Mouse (Mus musculus) testis, postnatal 14 days (tissue): ENCODE results near the gene Srgap2.
"Not testable (repeated sequence)": the region's sequence is repeated elsewhere in the genome, so short reads cannot be mapped to it uniquely, and the experiment has no call there.

Experiments
- DNase-seq: peaks from one replicate; pipeline ENCODE4 v3.0.0; 2021; ENCODE audit warnings: low spot score

Srgap2 gene

GRCm38 (mm10) chr1:131345422-131346419, 181.4 kb downstream of the Srgap2 start:
- DNase-seq, result no peak

DNA sequence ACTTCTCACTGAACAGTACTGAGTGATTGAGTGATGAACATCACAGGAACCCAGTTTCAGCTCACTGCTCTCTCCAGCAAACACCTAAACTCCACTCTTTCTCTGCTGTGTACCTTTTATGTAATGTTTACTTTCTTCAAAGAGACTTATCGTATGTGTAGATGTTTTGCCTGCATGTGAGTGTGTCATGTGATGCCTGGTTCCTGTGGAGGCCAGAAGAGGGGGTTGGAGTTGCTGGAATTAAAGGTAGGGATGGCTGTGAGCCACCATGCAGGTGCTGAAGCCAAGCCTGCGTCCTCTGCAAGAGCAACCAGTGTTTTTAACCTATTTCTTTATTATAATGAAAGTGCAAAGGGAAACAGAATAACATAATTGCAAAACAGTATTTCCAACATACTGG, 182.5 kb downstream of the Srgap2 start:
- no peak for DNase-seq

DNA sequence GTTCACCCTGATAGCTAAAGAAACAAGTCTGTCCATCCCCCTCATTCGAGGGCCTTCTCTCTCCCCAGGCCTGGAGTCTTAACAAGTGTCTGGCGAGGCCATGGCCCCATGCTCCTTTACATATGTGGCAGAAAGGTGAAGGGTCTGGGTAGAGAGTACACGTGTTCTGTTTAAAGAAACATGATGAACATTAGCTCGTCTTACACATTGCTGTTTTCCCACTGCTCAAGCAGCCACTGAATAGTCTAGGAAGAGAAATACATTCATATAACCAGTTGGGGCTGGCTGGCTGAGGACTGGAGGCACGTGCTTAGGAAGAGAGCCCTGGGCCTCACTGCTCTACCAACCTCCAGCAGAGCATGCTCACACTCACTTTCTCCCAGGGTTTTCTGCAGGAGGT, 191.1 kb downstream of the Srgap2 start:
- no peak for DNase-seq

DNA sequence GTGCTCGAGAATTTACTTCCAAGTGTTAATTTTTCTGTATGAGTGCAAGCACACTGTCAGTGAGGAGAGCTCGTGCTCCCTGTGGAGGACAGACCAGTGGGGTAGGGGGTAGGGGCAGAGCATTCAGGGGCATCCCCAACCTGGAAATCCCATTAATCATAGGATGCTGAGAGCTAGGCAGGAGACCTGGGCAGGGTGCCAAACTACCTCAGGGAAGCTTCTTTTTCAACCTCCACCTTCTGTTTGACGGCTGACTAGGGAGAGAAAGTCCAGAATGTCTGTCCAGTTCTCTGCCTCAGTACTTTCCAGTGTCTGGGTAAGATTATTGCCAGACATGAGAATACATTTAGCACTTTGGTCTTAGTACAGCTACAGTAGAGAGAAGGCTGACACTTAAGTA, 191.5 kb downstream of the Srgap2 start:
- DNase-seq, result no peak

DNA sequence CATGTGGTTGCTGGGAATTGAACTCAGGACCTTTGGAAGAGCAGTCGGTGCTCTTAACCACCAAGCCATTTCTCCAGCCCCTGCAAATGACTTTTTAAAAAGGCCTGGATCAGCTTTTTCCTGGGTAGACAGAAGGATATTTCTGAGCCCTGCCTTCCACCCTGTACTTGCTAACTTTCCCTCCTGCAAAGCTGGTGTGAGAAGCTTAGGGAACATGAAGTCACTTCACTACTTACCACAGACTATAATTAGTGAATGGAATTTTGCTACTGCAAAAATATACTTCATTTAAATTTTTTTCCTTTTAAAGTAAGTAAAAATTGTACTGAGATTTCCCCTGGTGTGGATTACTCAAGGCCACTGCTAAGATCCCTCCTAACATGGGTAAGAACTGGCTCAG, 196.0 kb downstream of the Srgap2 start:
- no peak for DNase-seq

DNA sequence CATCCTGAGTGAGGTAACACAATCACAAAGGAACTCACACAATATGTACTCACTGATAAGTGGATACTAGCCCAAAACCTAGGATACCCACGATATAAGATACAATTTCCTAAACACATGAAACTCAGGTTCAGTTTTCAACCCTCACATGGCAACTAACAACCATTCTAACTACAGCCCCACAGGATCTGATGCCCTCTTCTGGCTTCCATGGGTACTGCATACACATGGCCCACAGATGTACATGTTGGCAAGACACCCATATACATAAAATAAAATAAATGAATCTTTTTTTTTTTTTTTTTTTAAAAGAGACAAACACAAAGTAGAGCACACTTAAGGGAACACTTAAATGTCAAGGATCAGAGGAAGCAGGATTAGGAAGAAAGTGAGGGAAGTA, 198.1 kb downstream of the Srgap2 start:
- DNase-seq, result not testable (repeated sequence)

DNA sequence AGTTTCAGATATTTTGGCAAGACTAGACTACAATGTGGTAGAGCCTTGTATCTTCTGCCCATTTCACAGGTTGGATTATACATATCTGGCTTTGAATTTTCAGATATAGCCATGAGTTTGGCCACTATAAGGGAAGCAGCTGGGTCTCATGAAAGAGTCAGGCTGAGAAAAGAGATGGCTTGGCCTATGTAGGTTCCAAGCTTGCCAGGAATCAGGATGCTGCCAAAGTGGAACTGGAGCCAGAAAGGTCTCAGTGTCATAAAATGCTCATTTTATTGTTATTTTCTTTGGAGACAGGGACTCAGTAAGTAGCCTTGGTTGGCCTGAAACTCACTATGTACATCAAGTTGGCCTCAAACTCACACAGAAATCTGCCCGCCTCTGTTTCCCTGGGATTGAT, 200.0 kb downstream of the Srgap2 start:
- DNase-seq, result no peak

GRCm38 (mm10) chr1:131324816-131325463, 202.2 kb downstream of the Srgap2 start:
- DNase-seq, result no peak

- no peak for DNase-seq
These were observed 207.4 kb downstream of the Srgap2 start for GRCm38 (mm10) chr1:131319598-131320330.

GRCm38 (mm10) chr1:131318397-131318796, 208.8 kb downstream of the Srgap2 start:
- no peak for DNase-seq

DNA sequence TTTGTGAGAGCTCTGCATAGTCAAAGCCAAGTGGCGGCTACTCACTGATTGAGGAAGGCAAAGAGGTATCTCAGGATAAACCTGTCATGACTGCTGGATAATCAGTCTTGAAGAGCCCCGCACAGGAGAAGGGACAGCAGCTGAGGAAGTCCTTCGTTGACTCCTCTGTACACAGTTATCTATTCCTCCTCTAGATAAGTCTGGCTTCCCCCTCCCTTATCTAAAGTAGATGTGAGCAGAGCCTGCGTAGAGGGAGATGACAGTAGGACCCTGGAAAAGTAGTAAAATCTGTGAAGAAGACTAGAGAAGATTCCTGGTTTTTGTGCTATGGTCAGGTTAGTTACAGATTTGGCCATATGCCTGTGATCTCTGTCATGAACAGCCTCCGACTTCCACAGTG, 209.5 kb downstream of the Srgap2 start:
- no peak for DNase-seq

GRCm38 (mm10) chr1:131311284-131311683, 215.9 kb downstream of the Srgap2 start:
- no peak for DNase-seq

DNA sequence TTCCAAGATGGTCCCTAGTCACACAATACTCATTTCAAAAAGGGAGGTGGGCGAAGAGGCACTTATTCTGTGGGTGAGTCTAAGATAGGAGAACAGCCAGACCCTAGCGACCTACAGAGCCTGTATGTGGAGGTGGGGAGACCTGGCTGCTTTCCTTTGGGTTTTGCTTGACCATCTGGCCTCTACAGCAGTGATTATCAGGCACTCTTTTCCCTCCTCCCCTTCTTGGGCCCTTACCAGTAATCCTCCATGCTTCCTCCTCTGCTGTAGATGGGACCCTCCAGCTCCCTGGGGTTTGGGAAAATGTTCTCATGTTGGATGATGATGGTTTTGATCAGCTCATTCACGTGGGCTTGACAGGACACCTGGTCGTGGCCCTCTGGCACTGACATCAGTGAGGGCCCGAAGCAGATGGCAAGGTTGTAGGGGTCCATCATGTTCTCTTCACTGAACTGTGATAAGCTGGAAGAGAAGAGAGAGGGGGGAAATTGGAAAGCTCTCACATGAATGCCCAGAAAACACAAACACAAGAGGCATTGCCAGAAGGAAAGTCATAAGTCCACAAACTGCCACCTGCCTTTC, 216.8 kb downstream of the Srgap2 start:
- no peak for DNase-seq

- DNase-seq, result no peak
These were observed 226.4 kb downstream of the Srgap2 start for GRCm38 (mm10) chr1:131300750-131301149.

GRCm38 (mm10) chr1:131299788-131300187, 227.4 kb downstream of the Srgap2 start:
- DNase-seq, result no peak

DNA sequence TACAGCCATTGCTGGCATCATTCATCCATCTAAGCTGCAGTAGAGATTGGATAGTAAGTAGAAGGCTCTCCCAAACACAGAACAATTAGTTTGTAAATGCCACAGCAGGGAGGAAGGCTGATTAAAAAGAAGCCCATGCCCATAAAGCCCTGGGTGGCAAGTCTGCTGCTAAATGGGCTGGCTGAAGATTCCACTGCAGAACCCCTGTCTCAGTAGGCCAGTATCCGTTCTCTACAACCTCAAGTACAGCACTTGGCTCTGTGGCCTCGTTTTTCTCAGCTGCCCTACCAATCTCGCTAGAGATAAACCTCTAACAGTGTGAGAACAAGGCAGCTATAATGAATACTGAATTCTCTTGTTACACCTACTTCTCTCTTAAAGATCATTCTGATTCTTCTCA, 227.9 kb downstream of the Srgap2 start:
- no peak for DNase-seq

DNA sequence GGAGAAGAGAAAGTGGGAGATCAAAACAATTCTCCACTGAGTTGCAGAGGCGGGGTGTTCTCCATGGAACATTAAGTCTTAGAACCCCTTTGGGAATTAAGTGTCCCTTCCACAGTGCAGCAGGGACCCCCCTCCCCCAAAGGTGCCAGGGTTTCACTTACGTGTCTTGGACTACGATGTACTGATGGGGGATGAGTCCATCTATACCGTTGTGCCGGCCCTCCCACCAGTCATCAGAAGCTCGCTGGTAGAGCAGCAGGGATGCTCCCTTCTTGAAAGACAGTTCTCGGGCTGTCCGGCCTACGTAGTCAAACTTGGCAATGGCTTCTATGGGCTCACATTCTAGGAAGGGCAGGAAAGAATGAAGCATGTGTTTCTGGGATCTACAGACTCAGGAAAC, 229.0 kb downstream of the Srgap2 start:
- no peak for DNase-seq

- DNase-seq, result no peak
These were observed 230.4 kb downstream of the Srgap2 start for GRCm38 (mm10) chr1:131296726-131297125.

- no peak for DNase-seq
These were observed 232.0 kb downstream of the Srgap2 start for GRCm38 (mm10) chr1:131295200-131295599.

DNA sequence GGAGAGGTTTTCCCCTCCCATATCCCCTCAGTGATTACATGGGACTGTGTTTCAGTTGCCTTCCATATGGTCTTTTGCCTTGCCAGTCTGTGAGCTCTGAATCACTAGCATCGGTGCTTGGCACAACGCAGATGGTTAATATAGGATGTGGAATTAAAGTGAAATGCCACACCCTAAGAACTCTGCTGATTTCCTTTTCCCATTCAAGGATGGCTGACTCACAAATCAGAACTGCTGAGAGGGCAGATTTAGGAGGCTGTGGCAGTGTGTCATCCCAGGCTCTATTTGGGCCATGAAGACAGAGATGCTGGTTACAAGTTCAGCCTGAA, 233.3 kb downstream of the Srgap2 start:
- DNase-seq, result no peak

DNA sequence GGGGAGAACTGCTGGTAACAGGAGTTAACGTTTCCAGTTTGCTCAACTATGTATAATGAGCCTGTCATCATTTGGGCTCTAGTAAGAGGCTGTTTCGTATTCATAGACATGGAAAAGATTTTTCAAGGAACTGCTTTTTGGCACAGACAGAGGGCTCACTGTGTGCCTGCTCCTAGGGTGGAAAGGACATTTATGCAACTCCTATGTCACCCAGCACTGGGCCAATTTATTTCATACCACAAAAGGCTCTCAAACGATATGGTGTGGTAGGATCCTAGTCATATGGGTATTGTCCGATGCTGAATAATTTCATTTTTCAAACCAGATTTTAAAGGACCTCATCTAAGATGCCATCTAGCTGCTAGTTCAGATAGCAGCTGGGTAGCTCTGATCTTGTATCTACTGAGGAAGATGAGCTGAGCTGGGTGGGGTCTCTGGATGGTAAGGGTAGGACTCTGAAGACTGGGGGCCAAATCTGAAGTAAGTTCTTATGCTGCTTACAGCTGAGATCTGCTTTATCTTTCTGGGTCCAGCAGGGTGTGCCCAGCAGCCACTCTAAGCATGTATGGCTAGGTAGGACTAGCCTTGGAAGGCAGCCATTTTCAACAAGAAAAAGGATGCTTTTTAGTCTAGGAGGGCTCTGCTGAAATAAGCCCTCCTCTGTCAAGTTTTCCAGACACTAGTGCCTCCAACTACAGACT, 233.8 kb downstream of the Srgap2 start:
- no peak for DNase-seq

DNA sequence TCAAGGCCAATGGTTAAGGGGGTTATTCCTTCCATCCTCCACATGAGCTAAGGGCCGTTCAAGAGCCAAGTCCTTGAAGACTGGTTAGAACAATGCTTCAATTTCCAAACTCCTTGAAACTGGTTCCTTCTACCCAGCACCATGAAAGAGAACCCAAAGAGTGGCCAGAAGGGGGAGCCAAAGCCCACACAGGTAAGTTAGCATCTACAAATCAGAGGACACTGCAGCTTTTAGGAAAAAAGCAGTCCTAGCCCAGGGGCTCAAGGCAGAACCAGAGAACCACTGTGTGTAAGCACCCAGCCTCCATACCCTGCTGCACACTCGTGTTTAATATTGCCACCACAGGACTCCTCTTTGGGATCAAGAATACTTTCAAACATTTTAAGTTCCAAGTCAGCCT, 236.5 kb downstream of the Srgap2 start:
- DNase-seq, result no peak
